Mouse (Mus musculus): ENCODE results near the gene Tac2. TPM values are rescaled to one million over a fixed set of nuclear protein-coding genes. Genes with fewer than 3 reads are reported as not detected.
"Not testable (repeated sequence)": the region's sequence is repeated elsewhere in the genome, so short reads cannot be mapped to it uniquely, and the experiment has no call there.

The Tac2 gene
- polyA plus RNA-seq, 2 experiments from 2014 or later, result not detected

- ATAC-seq, result peak; percentile 40
These were observed 35.2 kb downstream of the Tac2 start, which contains the start of the genes Rdh1 and Rdh16f1 for GRCm38 (mm10) chr10:127759181-127760110. TSS of gene Rdh1 (plus strand) at chr10:127759721. TSS of gene Rdh16f1 (plus strand) at chr10:127759787.

GRCm38 (mm10) chr10:127762926-127763325 lies 38.6 kb downstream of the Tac2 start:
- ATAC-seq, result not testable (repeated sequence)

- ATAC-seq, result no peak
These were observed 39.8 kb downstream of the Tac2 start for GRCm38 (mm10) chr10:127763914-127764680.

- no peak for ATAC-seq
These were observed 42.3 kb downstream of the Tac2 start for GRCm38 (mm10) chr10:127766564-127766963.

- ATAC-seq, result no peak
These were observed 51.7 kb downstream of the Tac2 start, which contains the start of gene Rdh9 for GRCm38 (mm10) chr10:127776011-127776410. TSS of gene Rdh9 (plus strand) at chr10:127776386.

Other genes starting within 250 kb of the Tac2 start
- gene Stac3, start 222.8 kb upstream of the Tac2 start, polyA plus RNA-seq (2017; shearing (Covaris generic)), result under 1 TPM in 1 of 2 experiments, not detected in 1; 0.92 TPM
- not detected for gene Ndufa4l2, start 209.5 kb upstream of the Tac2 start, polyA plus RNA-seq (2017; shearing (Covaris generic))
- 10 to 100 TPM; 34.2 to 50.7 TPM for gene Shmt2, start 202.0 kb upstream of the Tac2 start, polyA plus RNA-seq (2017; shearing (Covaris generic))
- not detected for gene Nxph4, start 189.9 kb upstream of the Tac2 start, polyA plus RNA-seq (2017; shearing (Covaris generic))
- gene Lrp1, start 103.3 kb upstream of the Tac2 start, polyA plus RNA-seq (2017; shearing (Covaris generic)), result under 1 TPM in 1 of 2 experiments, not detected in 1; 0.57 TPM
- gene Stat6, start 81.5 kb upstream of the Tac2 start, polyA plus RNA-seq (2017; shearing (Covaris generic)), result 100 to 1,000 TPM; 119 to 157 TPM
- gene Nemp1, start 57.6 kb upstream of the Tac2 start, polyA plus RNA-seq (2017; shearing (Covaris generic)), result 1 to 10 TPM; 4.7 to 5.8 TPM
- 10 to 100 TPM in 1 of 2 experiments, 1 to 10 TPM in 1; 7.4 to 10.2 TPM for gene Nab2, start 55.9 kb upstream of the Tac2 start, polyA plus RNA-seq (2017; shearing (Covaris generic))
- gene Myo1a, start 19.3 kb upstream of the Tac2 start, polyA plus RNA-seq (2017; shearing (Covaris generic)), result not detected
- under 1 TPM; 0.36 to 0.45 TPM for gene Zbtb39, start 15.1 kb downstream of the Tac2 start, polyA plus RNA-seq (2017; shearing (Covaris generic))
- gene Gpr182, start 27.3 kb downstream of the Tac2 start, polyA plus RNA-seq (2017; shearing (Covaris generic)), result under 1 TPM; 0.15 to 0.22 TPM
- under 1 TPM in 1 of 2 experiments, not detected in 1; 0.13 TPM for gene Rdh1, start 35.2 kb downstream of the Tac2 start, polyA plus RNA-seq (2017; shearing (Covaris generic))
- gene Rdh16f1, start 35.3 kb downstream of the Tac2 start, polyA plus RNA-seq (2017; shearing (Covaris generic)), result under 1 TPM in 1 of 2 experiments, not detected in 1; 0.31 TPM
- under 1 TPM in 1 of 2 experiments, not detected in 1; 0.13 TPM for gene Rdh9, start 51.9 kb downstream of the Tac2 start, polyA plus RNA-seq (2017; shearing (Covaris generic))
- gene Rdh16, start 76.7 kb downstream of the Tac2 start, polyA plus RNA-seq (2017; shearing (Covaris generic)), result not detected
- not detected for gene Rdh19, start 125.5 kb downstream of the Tac2 start, polyA plus RNA-seq (2017; shearing (Covaris generic))
- not detected for gene Rdh16f2, start 142.0 kb downstream of the Tac2 start, polyA plus RNA-seq (2017; shearing (Covaris generic))
- not detected for gene Rdh7, start 164.3 kb downstream of the Tac2 start, polyA plus RNA-seq (2017; shearing (Covaris generic))
- gene Sdr9c7, start 174.0 kb downstream of the Tac2 start, polyA plus RNA-seq (2017; shearing (Covaris generic)), result not detected

Measured in activated CD4-positive, CD25-positive, alpha-beta regulatory T cell, adult 4 months (primary cell).